Mouse (Mus musculus): ENCODE data around the gene Kcnj1. TPM values are rescaled to one million over a fixed set of nuclear protein-coding genes. Genes with fewer than 3 reads are reported as not detected.

The Kcnj1 gene
- polyA plus RNA-seq (2015; fragmentation: Nextera tagmentation; extraction: Ambion mirVana) = not detected in 2 replicates

DNA sequence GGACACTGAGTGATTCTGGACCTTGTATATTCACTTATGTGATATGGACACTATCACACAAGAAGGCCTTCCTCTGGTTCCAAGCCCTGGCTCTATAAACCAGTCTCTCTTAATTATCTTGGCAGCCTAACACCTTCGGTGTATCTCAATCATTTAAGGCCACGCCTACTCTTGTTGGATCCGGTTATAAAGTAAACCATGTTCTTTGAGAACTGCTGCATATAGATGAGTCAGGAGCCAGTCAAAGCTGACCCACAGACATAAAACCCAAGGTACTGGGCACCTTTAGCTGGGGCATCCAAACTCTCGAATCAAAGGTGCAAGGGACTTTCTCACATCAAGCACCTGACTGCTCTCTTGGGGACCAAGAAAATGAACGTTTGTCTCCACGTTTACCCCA is at the start of gene Kcnj1:
Gene Kcnj1 (plus strand): TSS at position 292 of the 400 bp plus-strand sequence.
- Histone ChIP-seq H3K4me3 (no peak within 1 kb of the TSS), H3K27ac (no peak within 1 kb of the TSS), H3K9me3 (replicated peaks) (no peaks in the 10 kb centered on the region), H3K9ac (no peak within 1 kb of the TSS), H3K4me1 (peaks cover 13% of the 10 kb centered on the region), H3K36me3 (ENCODE audit: poor library complexity, severe bottlenecking) (no peaks in the 10 kb centered on the region), H3K27me3 (no peaks in the 10 kb centered on the region), H3K4me2 (no peak within 1 kb of the TSS)
- 86% methylated on average over 6 of the region's 6 CpGs for WGBS
- ATAC-seq = no peak

GRCm38 (mm10) chr9:32323610-32324009 is 48.7 kb upstream of the Kcnj1 start:
- ATAC-seq = peak; percentile 24; the same call in 1 of the 2 replicates
- no peak overlapping the region for H3K9ac ChIP-seq
- no peak overlapping the region for H3K27ac ChIP-seq
- H3K9me3 ChIP-seq (replicated peaks) = no peaks in the 10 kb centered on the region
- H3K36me3 ChIP-seq (ENCODE audit: poor library complexity, severe bottlenecking) = no peaks in the 10 kb centered on the region
- H3K4me2 ChIP-seq = no peak overlapping the region
- no peaks in the 10 kb centered on the region for H3K4me1 ChIP-seq
- 69% methylated on average over 7 of the region's 7 CpGs for WGBS
- H3K27me3 ChIP-seq = no peaks in the 10 kb centered on the region
- H3K4me3 ChIP-seq = no peak overlapping the region

DNA sequence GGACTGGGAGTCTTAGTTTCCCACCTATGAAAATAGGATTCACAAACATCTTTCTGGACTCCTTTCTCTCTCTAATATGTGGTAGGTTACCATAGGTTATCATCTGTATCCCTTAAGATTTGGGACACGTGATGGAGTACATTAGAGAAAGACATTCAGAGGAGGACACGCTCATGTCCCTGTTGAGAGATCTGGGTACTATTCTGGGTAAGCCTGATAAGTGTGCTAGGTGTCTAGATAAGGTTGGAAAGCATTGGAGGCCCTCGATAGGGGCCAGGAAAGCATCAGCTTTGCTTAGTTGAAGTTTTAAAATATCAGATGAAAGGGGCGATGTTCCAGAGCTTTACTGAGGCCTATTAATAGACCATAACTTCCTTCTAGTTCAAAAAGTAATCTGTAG is 43.5 kb upstream of the Kcnj1 start:
- no peak overlapping the region for H3K4me2 ChIP-seq
- 87% methylated on average over 4 of the region's 4 CpGs for WGBS
- H3K36me3 ChIP-seq (ENCODE audit: poor library complexity, severe bottlenecking) = no peaks in the 10 kb centered on the region
- no peaks in the 10 kb centered on the region for H3K27me3 ChIP-seq
- no peak overlapping the region for H3K27ac ChIP-seq
- H3K9me3 ChIP-seq (replicated peaks) = no peaks in the 10 kb centered on the region
- H3K4me1 ChIP-seq = no peaks in the 10 kb centered on the region
- ATAC-seq = no peak
- H3K4me3 ChIP-seq = no peak overlapping the region
- H3K9ac ChIP-seq = no peak overlapping the region

- H3K27me3 ChIP-seq = no peaks in the 10 kb centered on the region
- 64% methylated on average over 5 of the region's 5 CpGs for WGBS
- H3K36me3 ChIP-seq (ENCODE audit: poor library complexity, severe bottlenecking) = no peaks in the 10 kb centered on the region
- no peak overlapping the region for H3K27ac ChIP-seq
- H3K9me3 ChIP-seq (replicated peaks) = no peaks in the 10 kb centered on the region
- no peak overlapping the region for H3K4me3 ChIP-seq
- no peak for ATAC-seq
- no peak overlapping the region for H3K9ac ChIP-seq
- H3K4me1 ChIP-seq = no peaks in the 10 kb centered on the region
- no peak overlapping the region for H3K4me2 ChIP-seq
Measured at GRCm38 (mm10) chr9:32331162-32331561, 41.1 kb upstream of the Kcnj1 start.

DNA sequence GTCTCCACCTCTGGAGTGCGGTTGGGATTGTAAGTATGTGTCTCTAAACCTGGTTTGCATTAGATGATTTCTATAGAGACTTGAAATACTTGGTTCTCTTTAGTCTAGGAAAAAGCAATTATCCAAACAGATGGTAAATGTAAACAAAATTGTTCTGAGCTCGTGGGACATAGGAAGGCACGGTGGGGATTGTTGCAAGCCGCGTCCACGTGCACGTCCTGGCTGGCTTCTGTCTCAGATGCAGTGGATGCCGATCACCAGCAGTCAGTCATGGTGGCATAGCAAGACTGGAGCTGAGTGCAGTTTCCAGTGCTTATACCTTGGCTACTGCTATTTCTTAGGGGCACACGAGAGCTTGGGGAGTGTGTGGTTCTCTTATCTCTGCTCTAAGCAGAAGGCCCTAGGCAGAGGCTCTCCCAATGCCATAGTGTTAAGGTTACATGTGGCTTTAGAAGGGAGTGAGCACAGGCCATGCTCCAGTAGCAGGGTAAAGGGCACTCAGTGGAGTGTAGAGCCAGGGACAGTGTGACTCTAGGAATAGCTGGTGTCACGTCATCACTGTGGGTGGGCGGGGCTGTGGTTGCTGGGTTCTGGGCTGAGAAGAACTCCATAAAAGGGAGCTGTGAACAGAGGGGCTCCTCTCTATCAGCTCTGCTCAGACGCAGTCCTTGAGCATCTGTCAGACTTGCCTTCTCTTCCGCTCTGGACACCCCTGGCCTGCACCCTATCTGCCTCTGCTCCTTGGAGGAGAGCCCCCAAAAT is 36.7 kb upstream of the Kcnj1 start:
- no peak for ATAC-seq
- H3K4me3 ChIP-seq = no peak overlapping the region
- H3K9ac ChIP-seq = no peak overlapping the region
- no peaks in the 10 kb centered on the region for H3K36me3 ChIP-seq (ENCODE audit: poor library complexity, severe bottlenecking)
- H3K27me3 ChIP-seq = peaks cover 10% of the 10 kb centered on the region; the same call in 1 of the 2 replicates
- H3K9me3 ChIP-seq (replicated peaks) = no peaks in the 10 kb centered on the region
- H3K4me2 ChIP-seq = no peak overlapping the region
- 87% methylated on average over 13 of the region's 13 CpGs for WGBS
- H3K4me1 ChIP-seq = no peaks in the 10 kb centered on the region
- H3K27ac ChIP-seq = no peak overlapping the region

- WGBS = 68% methylated on average over 5 of the region's 5 CpGs
- H3K27me3 ChIP-seq = peaks cover 62% of the 10 kb centered on the region
Measured at GRCm38 (mm10) chr9:32340831-32341230, 31.5 kb upstream of the Kcnj1 start.

GRCm38 (mm10) chr9:32342929-32343328 is 29.4 kb upstream of the Kcnj1 start:
- no peak overlapping the region for H3K4me2 ChIP-seq
- ATAC-seq = no peak
- no peaks in the 10 kb centered on the region for H3K9me3 ChIP-seq (replicated peaks)
- peaks cover 80% of the 10 kb centered on the region for H3K27me3 ChIP-seq
- no peak overlapping the region for H3K27ac ChIP-seq
- H3K4me1 ChIP-seq = peaks cover 25% of the 10 kb centered on the region
- no peak overlapping the region for H3K9ac ChIP-seq
- WGBS = 16% methylated on average over 8 of the region's 8 CpGs
- H3K36me3 ChIP-seq (ENCODE audit: poor library complexity, severe bottlenecking) = no peaks in the 10 kb centered on the region
- H3K4me3 ChIP-seq = 0 out of 2 replicates have a peak overlapping the region, but pooled peaks have one; percentile 23

More at GRCm38 (mm10) chr9:32340831-32341230, 31.5 kb upstream of the Kcnj1 start:
- no peak for ATAC-seq
- no peak overlapping the region for H3K4me2 ChIP-seq
- no peak overlapping the region for H3K9ac ChIP-seq
- H3K27ac ChIP-seq = no peak overlapping the region
- H3K4me3 ChIP-seq = no peak overlapping the region
- H3K36me3 ChIP-seq (ENCODE audit: poor library complexity, severe bottlenecking) = no peaks in the 10 kb centered on the region
- H3K9me3 ChIP-seq (replicated peaks) = no peaks in the 10 kb centered on the region
- peaks cover 18% of the 10 kb centered on the region for H3K4me1 ChIP-seq

DNA sequence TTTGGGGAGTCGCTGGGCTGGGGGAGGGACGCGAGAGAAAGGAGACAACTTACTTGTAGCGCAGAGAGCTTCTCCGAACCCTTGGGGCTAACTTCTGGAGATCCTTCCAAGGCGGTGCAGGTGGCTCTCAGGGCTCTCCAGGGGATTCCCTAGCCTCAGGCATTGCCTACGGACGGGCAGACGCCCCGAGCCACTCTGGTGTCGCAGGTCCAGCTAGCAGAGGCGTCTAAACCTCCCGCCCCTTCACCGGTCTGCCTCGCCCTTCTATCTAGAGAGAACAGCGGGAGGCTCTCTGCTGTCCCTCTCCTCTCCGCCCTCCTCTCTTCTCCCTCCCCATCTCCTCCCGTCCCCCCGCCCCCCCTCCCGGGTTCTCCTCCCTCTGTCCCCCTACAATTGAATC is 28.2 kb upstream of the Kcnj1 start, which contains the start of gene Kcnj5:
Gene Kcnj5 (minus strand): TSS at position 300 of the 400 bp plus-strand sequence.
- H3K4me3 ChIP-seq = peak within 1 kb of the TSS; percentile 23
- 0 out of 2 replicates have a peak, but pooled peaks have one; percentile 20 for ATAC-seq
- H3K4me1 ChIP-seq = peaks cover 25% of the 10 kb centered on the region
- H3K27ac ChIP-seq = no peak within 1 kb of the TSS
- no peaks in the 10 kb centered on the region for H3K9me3 ChIP-seq (replicated peaks)
- WGBS = 1% methylated on average over 19 of the region's 20 CpGs
- peaks cover 91% of the 10 kb centered on the region for H3K27me3 ChIP-seq
- no peaks in the 10 kb centered on the region for H3K36me3 ChIP-seq (ENCODE audit: poor library complexity, severe bottlenecking)
- H3K4me2 ChIP-seq = peak within 1 kb of the TSS; percentile 56
- 0 out of 2 replicates have a peak within 1 kb of the TSS, but pooled peaks have one; percentile 37 for H3K9ac ChIP-seq

- Histone ChIP-seq H3K36me3 (ENCODE audit: poor library complexity, severe bottlenecking) (no peaks in the 10 kb centered on the region), H3K9me3 (replicated peaks) (no peaks in the 10 kb centered on the region), H3K4me2 (peak overlapping the region; percentile 56), H3K27ac (no peak overlapping the region), H3K4me1 (peaks cover 25% of the 10 kb centered on the region), H3K9ac (0 out of 2 replicates have a peak overlapping the region, but pooled peaks have one; percentile 37), H3K27me3 (peaks cover 95% of the 10 kb centered on the region), H3K4me3 (peak overlapping the region; percentile 23)
- 2% methylated on average over 21 of the region's 21 CpGs for WGBS
- ATAC-seq = peak; percentile 28; the same call in 1 of the 2 replicates
Measured at GRCm38 (mm10) chr9:32344489-32344888, 27.8 kb upstream of the Kcnj1 start.

DNA sequence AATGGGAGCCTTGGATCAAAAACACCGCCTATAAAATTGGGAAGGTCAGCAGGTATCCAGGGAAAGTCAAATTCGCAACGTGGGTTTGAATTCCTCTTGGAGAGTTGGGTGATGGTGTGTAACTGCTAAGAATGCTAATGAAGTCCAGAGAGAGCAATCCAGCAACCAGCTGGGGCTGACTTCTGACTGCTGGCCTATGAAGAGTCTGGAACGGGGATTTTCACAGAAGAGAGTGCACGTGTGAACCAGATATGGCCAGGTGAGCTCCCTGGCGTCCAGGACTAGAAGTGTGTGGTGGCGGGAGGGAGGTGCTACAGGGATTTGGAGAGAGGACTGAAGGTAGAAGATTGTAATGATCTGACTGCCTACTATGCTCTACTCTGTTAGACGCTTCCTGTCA is 24.2 kb upstream of the Kcnj1 start:
- WGBS = 60% methylated on average over 8 of the region's 8 CpGs
- Histone ChIP-seq H3K9ac (no peak overlapping the region), H3K4me2 (no peak overlapping the region), H3K36me3 (ENCODE audit: poor library complexity, severe bottlenecking) (no peaks in the 10 kb centered on the region), H3K4me1 (peaks cover 30% of the 10 kb centered on the region), H3K4me3 (no peak overlapping the region), H3K27me3 (peaks cover 74% of the 10 kb centered on the region), H3K9me3 (replicated peaks) (no peaks in the 10 kb centered on the region), H3K27ac (no peak overlapping the region)
- ATAC-seq = no peak

GRCm38 (mm10) chr9:32349344-32349743 is 22.9 kb upstream of the Kcnj1 start:
- no peaks in the 10 kb centered on the region for H3K36me3 ChIP-seq (ENCODE audit: poor library complexity, severe bottlenecking)
- H3K4me1 ChIP-seq = peaks cover 23% of the 10 kb centered on the region
- H3K9me3 ChIP-seq (replicated peaks) = no peaks in the 10 kb centered on the region
- ATAC-seq = no peak
- H3K4me3 ChIP-seq = no peak overlapping the region
- H3K27ac ChIP-seq = no peak overlapping the region
- H3K4me2 ChIP-seq = no peak overlapping the region
- WGBS = 87% methylated on average over 10 of the region's 10 CpGs
- H3K27me3 ChIP-seq = peaks cover 62% of the 10 kb centered on the region
- H3K9ac ChIP-seq = no peak overlapping the region

DNA sequence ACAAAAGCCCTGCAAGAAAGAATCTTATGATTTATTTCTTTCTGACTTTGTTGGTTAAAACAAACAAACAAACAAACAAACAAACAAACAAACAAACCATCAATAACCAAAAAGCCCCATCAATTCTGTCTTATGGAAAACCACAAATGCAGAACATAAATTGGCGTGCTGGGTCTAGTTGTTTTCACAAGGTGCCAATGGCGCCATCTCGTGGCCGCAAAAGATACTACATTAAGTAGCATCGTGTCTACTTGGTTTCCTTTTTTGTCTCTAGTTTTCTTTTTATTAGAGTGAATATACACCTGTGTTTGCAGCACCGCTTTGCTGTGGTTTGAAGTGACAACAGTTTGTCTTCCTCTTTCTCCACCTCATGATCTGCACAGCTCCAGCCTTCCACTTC is 22.0 kb upstream of the Kcnj1 start:
- Histone ChIP-seq H3K4me1 (peaks cover 16% of the 10 kb centered on the region; the same call in 1 of the 2 replicates), H3K27me3 (peaks cover 52% of the 10 kb centered on the region), H3K9ac (no peak overlapping the region)

More for the DNA sequence above, 22.0 kb upstream of the Kcnj1 start:
- no peak overlapping the region for H3K4me3 ChIP-seq
- ATAC-seq = 0 out of 2 replicates have a peak, but pooled peaks have one; percentile 38
- no peaks in the 10 kb centered on the region for H3K9me3 ChIP-seq (replicated peaks)
- no peaks in the 10 kb centered on the region for H3K36me3 ChIP-seq (ENCODE audit: poor library complexity, severe bottlenecking)
- H3K27ac ChIP-seq = no peak overlapping the region
- H3K4me2 ChIP-seq = no peak overlapping the region
- WGBS = 4% methylated on average over 6 of the region's 6 CpGs
